Mouse (Mus musculus): ENCODE data around the gene Ptk7.

Ptk7 gene

DNA sequence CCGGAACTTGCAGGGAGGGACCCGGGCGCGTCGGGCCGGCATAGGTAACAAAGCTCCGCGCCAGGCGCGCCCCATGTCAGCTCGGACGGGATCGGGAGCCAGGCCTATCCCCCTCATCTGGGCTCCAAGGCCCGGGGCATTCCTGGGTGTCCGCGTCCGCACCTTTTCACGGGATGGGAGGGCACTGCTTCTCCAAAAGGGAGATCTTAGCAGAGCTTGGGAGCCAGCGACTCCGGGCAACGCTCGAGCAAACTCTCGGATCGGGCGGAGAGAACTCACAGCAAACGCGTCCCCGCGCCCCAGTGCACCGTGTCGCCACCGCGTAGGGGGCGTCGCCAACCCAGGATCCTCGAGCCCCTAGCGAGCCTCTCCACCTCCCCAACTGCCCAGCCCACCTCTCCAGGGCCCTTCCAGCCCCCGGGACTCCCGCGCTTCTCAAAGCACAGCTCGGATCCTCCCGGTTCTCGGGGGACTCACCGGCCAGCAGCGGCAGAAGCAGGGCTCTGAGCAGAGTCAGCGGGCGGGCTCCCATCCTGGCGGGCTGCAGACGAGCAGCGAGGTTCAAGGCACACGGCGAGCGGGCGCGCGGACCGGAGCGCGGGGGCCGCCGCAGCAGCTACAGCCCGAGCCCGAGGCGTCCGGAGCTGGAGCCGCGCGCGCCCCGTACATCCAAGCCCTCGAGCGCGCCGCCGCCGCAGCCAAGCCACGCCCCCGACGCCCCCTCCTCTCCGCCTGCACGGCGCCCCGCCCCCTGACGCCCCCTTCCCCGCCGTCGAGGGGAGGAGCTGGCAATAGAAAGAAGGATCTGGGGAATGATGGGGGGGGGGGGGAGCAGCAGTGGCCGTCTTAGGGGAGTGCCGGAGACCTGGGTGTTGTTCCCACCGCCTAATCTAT lies at the start of gene Ptk7:
Gene Ptk7, minus strand, starts transcription at position 714 of the 894 bp plus-strand sequence.
- peak; percentile 19 for DNase-seq (ENCODE audit: low read depth, low spot score)

DNA sequence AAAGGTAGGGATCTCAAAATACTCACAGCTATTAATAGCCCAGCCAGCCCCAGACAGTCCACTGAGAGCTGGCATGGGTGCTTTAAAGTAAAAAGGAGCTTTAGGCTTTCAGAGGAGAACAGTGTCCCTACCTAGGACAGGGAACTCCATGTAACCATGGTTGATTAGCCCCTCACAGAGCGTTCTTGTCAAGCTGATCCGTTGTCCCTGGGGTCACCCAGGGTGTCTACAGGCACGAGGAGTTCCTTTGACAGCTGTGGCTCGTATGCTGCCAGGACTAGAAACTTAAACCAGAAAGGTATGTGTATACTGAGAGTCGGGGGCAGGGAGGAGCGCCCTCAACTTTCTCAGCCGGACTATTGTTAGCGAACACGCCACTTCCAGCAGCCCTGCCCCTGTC lies 49.6 kb upstream of the Ptk7 start:
- no peak for DNase-seq (ENCODE audit: low read depth, low spot score)

DNA sequence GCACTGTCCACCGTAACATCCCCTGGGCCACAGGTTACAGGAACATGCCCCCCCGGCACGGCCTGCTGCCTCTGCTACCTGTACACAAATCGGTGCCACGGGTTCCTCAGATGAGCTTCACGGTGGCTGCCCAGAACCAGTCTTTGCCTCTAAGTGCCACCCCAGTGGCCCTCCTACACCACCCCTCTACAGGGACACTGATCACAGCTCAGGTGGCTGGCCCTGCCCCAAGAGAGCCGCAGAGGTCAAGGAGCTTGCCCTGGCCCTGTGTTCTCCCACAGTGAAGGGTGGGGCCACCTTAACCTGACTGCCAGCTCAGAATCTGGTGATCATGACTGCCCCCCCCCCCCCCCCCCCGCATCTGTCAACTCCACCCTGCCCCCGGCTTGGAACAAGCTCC lies 49.1 kb upstream of the Ptk7 start, which contains the start of gene Mea1:
Gene Mea1, plus strand, starts transcription at position 378 of the 400 bp plus-strand sequence.
- no peak for DNase-seq (ENCODE audit: low read depth, low spot score)

DNA sequence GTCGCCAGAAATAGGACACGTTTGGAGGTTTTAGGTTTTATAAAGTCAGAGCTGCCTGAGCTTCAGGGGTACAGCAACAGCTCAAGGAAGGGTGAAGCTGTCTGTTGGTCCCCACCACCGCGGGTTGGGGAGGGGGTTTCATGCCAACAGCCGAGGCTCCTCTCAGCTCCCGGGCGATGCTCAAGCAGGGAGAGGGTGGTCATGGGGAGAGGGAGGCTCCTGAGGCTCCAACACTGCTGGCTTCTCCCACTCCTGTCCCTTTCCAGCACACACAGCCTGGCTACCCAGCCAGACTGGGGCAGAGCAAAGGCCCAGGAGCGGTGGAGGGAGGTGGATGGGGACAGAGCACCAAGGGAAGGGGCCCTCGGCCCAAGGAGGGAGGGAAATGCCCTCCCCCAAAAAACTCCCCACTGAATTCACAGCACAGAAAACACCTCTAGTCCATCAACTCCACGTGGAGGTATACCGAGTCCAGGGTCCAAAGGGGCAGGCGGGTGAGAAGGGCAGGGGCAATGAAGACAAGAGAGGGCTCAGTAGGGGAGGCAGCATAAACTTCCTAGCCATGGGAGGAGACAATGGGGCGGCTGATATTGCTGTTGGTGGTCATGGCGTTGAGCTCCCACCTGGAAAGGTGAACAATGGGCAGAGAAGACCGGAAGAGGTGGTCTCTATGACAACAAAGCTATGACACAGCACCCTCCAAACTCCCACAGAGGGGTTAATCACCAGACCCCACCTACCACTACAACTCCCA lies 45.4 kb upstream of the Ptk7 start:
- no peak for DNase-seq (ENCODE audit: low read depth, low spot score)

DNA sequence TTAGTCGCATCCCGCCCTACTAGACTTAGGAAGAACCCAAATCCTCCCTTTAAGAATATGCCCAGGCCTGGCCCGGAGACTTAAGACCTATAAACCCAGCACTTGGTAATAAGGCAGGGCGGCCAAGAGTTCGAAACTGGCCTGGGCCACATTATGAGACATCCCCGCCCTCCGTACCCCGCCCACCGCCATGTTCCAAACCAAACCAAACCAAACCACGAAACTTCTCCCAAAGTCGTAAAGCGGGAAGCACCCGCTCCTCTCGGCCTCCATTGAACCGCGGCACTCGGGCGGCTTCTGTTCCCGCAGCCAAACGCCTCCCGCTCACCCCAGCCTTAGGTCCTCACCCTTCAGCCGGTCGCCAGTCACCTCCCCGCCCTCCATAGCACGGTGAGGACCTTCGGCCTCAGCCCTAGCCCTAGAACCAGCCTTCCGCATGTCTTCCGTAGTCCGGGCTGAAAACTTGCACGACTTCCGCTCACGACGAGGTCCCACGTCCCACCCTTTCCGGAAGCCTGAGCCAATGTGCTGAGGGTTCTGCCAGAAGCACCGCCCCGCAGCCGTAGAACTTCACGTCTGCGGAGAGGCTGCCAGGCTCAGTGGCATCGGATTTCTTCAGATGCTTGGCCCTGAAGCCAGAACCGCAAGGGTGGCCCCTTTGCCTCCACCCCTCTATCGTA lies 44.7 kb upstream of the Ptk7 start, which contains the start of gene Rrp36:
Gene Rrp36, minus strand, starts transcription at position 503 of the 680 bp plus-strand sequence.
- peak; percentile 94 for DNase-seq (ENCODE audit: low read depth, low spot score)

DNA sequence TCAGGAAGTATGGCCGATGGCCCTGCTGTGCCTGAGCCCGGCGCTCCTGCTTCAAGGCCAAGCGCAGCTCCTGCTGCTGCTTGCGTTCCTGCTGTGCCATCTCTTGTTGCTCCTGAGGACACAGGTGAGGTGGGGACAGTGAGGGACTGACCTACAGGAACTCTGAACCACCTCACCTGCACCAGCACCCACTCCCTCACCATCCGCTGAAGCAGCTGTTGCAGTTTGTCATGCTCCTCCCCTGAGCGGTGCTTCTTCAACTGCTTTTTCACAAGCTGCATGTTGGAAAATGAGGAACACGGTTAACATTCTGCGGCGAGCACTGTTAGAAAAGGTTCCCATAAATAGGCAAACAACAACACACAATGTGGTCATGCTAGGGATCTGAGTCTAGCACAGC lies 40.6 kb upstream of the Ptk7 start:
- no peak for DNase-seq (ENCODE audit: low read depth, low spot score)

DNA sequence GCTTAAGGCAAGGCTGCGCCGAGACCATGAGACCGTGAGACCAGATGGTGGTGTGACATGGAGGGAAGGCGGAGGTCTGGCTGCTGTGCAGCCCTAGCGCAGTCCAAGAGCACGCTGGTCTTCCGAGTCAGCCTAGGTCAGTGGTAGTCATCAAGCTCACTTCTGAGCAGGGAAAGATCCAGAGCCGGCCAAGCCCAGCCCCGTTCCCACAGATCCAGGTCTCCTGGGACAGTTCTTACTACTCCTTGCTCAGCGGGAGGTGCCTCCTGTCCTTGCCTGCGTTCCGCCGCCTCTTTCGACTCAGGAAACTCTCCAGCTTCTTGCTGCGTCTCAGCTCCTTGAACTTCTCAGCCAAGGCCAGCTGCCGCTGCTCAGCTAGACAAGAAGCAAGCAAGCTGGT lies 38.4 kb upstream of the Ptk7 start:
- no peak for DNase-seq (ENCODE audit: low read depth, low spot score)

DNA sequence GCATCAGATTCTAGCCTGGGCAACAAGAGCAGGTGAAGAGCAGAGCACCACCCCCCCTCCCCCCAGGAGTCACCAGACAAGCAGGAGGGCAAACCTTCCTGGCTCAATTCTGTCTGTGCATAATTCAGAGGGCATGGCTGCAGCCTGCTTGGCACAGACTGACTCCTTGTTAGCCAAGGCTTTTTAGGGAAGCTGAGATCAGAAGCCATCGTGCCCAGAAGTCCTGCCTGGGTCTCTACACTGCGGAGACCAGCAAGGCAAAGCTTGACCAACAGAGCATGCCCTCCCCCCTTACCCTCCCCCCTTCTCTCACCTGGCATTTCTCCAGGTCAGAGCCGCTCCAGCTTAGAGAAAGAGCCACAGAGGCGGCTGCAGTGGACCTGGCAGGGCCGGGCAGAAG lies 33.4 kb upstream of the Ptk7 start:
- no peak for DNase-seq (ENCODE audit: low read depth, low spot score)

DNA sequence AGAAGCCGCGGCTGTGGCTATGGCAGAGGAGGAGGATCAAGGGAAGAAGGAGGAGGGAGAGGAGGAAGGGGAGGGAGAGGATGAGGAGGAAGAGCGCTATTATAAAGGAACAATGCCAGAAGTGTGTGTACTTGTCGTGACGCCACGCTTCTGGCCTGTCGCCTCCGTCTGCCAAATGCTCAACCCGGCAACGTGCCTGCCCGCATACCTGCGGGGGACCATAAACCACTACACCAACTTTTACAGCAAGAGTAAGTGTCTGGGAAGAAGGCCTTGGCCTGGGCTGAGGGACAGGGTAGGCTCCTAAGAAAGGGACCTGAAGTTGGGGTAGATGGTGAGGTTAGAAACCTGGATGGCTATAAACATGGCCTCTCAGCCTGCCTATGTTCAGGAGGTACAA lies 32.7 kb upstream of the Ptk7 start:
- no peak for DNase-seq (ENCODE audit: low read depth, low spot score)

DNA sequence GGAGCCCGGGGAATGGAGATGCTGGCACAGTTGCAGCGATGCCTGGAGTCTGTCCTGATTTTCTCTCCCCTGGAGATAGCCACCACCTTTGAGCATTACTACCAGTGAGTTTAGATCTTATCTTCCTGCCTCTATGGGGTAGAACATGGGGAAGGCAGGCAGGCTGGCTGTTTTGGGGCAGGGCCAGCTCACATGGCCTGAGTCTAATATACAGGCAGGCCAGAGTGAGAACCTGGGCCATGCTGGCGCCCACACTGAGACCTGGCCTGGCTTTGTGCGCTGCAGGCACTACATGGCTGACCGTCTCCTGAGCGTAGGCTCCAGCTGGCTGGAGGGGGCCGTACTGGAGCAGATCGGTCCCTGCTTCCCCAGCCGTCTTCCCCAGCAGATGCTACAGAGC lies 32.0 kb upstream of the Ptk7 start:
- DNase-seq (ENCODE audit: low read depth, low spot score) = no peak

DNA sequence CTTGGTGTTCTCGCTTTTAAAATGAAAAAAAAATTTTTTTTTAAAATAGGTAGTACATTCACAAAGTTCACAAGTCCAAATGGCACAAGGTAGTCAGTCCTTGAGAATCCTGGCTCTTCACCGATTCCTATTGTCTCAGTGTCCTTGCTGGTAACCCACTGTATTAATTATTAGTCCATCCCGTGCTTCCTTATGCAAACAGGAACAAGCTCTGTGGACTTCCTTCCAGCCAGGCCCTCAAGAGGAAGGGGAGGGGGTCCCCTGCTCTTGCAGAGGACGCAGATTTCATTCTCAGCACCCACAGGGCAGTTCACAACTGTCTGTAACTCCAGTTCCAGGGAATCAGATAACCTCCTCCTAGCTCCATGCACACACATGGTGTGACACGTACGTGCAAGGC lies 26.8 kb upstream of the Ptk7 start:
- no peak for DNase-seq (ENCODE audit: low read depth, low spot score)

DNA sequence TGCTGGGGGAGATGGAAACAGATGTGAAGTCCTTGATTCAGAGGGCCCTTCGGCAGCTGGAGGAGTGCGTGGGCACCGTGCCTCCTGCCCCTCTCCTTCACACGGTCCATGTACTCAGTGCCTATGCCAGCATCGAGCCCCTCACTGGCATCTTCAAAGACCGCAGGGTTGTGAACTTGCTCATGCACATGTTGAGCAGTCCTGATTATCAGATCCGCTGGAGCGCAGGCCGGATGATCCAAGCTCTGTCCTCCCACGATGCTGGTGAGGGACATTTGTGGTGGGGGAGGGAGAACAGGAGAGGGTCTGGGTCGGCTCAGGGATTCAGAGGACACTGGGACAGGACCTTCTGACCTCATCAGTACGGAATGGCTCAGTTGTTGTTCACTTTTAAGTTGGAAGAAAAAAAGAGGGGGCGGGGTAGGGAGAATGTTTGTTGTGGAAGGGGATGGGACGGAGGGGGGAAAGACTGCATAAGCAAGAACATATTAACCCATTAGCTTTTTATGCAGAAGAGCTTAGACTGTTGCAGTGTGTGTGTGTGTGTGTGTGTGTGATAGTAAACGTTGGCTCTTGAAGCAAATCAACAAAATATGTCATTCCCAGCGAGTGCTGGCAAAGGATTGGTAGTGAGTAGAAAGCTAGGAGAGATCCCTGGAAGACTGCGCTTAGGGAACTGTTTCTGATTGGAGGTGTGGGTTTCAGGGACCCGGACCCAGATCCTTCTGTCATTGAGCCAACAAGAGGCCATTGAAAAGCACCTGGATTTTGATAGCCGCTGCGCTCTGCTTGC lies 22.6 kb upstream of the Ptk7 start:
- no peak for DNase-seq (ENCODE audit: low read depth, low spot score)

DNA sequence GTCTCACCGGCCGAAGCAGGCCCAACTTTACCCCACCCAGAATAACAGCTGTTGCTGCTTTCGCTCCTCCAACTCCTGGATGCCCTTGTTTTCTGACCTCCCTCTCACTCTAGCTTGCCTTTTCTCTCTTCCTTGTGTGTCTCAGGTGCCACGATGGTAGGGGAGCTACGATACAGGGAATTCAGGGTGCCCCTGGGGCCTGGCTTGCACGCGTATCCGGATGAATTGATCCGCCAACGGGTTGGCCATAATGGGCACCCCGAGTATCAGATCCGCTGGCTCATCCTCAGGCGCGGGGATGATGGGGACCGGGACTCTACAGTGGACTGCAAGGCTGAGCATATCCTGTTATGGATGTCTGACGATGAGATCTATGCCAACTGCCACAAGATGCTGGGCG lies 22.0 kb upstream of the Ptk7 start:
- DNase-seq (ENCODE audit: low read depth, low spot score) = no peak

DNA sequence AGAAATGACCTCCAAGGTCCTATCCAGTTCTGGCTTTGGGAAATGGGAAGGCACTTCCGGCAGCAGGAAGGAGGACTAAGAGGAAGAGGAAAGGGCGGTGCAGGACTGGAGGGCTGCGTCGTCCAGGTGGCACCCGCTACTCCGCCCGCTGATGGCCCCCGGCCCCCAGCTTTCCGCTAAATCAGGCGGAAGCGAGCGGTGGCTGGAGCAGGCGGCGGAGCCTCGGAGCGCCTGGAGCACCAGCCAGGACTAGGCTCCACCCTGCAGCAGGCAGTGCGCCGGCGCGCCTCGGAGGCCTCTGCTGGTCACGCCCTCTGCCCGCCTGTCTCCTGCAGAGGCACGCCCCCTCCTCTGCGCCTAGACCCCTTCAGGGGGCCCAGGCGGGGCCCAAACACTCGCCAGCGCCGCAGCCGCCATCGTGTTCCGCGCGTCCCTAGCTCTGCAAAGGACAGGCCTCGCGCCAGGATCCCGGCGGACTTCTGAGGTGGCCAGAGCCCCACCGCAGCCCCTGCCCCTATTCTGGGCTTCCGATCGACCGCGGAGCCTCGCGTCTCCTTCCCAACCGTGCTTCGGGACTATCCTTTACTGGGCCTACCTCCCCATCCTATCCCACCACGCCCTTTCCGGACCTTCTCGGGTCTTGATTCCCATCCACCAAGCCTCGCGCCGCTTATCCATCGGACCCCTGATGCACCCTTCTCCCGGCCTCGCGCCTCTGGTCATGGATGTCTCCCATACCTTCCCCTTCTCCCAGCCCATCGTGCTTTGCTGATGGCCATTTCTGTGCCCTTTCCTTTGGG lies 21.1 kb upstream of the Ptk7 start, which contains the start of gene Cul7:
Gene Cul7, plus strand, starts transcription at position 106 of the 800 bp plus-strand sequence.
- peak; percentile 93 for DNase-seq (ENCODE audit: low read depth, low spot score)

DNA sequence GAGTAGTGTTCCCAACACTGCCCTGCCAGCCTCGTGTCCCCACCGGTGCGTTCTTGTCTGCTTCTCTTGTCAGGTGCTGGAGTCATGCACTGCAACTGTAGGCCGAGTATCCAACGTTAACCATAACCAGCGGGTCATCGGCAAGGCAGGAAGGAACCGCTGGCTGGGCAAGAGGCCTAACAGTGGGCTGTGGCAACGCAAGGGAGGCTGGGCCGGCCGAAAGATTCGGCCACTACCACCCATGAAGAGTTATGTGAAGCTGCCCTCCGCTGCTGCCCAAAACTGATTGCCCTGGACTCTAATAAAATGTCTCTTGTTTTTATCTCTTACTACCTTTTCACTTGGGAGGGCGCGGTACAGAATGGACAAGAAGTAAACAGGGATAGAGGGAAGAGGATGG lies 20.5 kb upstream of the Ptk7 start:
- peak; percentile 14 for DNase-seq (ENCODE audit: low read depth, low spot score)

DNA sequence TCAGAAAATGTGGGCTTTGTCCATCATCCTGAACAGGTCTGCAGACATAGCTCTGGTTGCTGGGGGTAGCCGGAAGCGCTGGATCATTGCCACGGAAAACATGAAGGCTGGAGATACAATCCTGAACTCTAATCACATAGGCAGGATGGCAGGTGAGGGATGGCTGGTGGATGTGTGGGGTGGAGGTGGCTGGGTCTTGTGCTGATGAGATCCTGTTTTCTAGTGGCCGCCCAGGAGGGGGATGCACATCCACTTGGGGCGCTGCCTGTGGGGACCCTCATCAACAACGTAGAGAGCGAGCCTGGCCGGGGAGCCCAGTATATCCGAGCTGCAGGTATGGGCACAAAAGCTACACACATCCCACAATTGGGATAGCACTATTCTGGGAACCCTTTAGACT lies 19.1 kb upstream of the Ptk7 start:
- no peak for DNase-seq (ENCODE audit: low read depth, low spot score)

DNA sequence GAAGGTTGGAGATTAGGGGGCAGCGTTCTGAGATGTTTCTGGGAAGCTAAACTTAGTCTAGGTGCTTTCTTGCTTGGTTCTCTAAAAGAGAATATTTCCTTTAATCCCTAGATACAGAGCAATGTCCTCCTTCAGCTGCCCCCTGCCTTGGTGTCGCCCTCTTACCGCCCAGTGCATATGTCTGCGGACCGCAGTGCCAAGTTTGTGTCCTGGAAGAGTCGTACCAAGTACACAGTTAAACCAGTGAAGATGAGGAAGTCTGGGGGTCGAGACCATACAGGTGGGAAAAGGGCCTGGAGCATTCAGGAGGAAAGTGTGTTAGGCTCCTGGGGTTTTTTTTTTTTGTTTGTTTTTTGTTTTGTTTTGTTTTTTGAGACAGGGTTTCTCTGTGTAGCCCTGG lies 18.0 kb upstream of the Ptk7 start:
- DNase-seq (ENCODE audit: low read depth, low spot score) = no peak

DNA sequence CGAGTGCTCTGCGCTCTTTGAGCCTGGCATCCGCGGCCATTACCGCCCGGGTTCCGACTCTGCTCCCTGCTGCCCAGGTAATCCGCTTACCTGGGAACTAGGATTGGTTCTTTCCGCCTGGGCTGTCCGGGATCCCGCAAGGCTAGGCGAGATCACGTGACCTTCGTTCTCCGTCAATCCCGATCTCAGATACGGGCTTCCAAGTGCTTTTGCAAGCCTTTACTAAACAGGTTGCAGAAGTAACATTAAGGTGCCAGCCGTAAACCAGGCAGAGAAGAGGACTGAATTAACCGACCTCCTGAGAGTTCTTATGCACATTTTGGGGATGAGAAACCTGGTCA lies 17.0 kb upstream of the Ptk7 start:
- DNase-seq (ENCODE audit: low read depth, low spot score) = no peak

DNA sequence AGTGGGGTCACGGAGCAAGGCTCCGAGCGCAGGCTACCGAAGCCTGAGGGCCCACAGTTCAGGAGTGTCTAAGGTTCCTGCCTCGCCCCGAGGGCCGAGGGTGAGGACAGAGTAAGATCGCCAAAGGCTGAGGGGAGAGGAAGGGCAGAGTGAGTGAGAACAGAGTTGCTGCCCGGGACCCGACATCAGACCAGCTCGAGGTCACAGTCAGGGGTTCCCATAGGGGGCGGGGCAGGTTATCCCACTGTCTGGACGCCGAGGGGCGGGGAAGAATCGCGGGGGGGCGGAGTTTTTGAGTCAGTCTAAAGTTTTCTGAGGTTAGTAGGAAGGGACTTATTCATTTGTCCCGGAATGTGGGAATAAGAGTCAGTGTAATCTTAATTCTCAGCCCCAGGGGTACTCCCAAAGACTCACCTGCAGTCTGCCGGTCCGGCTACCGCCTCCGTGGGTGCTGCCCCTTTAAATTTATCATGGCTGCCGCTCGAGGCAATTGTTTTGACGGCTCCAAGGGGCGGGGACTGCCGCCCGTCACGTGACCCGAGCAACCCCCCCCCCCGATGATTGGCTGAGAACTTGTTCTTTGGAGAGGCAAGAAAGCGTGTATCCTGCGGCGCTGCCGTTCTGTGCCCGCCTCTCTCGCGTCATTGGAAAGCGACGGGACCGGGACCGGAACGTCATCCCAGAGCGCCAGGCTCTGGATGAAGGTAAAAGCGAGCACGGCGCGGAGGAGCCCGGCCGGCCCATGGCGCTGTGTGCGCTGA lies 16.4 kb upstream of the Ptk7 start, which contains the start of the genes Klc4 and Mrpl2:
Gene Klc4, minus strand, starts transcription at position 462 of the 761 bp plus-strand sequence.
Gene Mrpl2, plus strand, starts transcription at position 669 of the 761 bp plus-strand sequence.
- DNase-seq (ENCODE audit: low read depth, low spot score) = peak; percentile 99
